Mouse (Mus musculus) heart, adult 2 months (tissue): ENCODE measurements around the gene Tmem220. TPM values are rescaled to one million over a fixed set of nuclear protein-coding genes. Genes with fewer than 3 reads are reported as not detected.

Source experiments
- DNase-seq, 2 experiments: peaks; one replicate each; pipeline ENCODE4 v3.0.0; 2021
- H3K27ac ChIP-seq: fragments of 200-600 bp; 2 replicates; pipeline ENCODE4 v1.8.1; 2022
- H3K27me3 ChIP-seq: fragments of 200-500 bp; 2 replicates; pipeline ENCODE4 v1.6.1; 2012; ENCODE audit warnings: mild to moderate bottlenecking, low read length, inconsistent platforms, mixed read lengths; ENCODE audit not compliant: control insufficient read depth, insufficient read depth
- H3K36me3 ChIP-seq: fragments of 200-500 bp; 2 replicates; pipeline ENCODE4 v1.6.1; 2012; ENCODE audit warnings: low read length, inconsistent platforms; ENCODE audit not compliant: control insufficient read depth, insufficient read depth
- H3K4me1 ChIP-seq: fragments of 200-500 bp; 2 replicates; pipeline ENCODE4 v1.6.1; 2011; ENCODE audit warnings: low read length; ENCODE audit not compliant: control insufficient read depth, insufficient read depth
- H3K4me3 ChIP-seq: fragments of 200-600 bp; 2 replicates; pipeline ENCODE4 v1.8.1; 2022
- H3K79me2 ChIP-seq: fragments of 200-500 bp; replicated peaks from 2 replicates; pipeline ENCODE4 v1.6.1; 2012; ENCODE audit warnings: mild to moderate bottlenecking, inconsistent platforms, low read length, moderate library complexity, mixed read lengths; ENCODE audit not compliant: control insufficient read depth, insufficient read depth
- H3K9ac ChIP-seq: fragments of 200-500 bp; 2 replicates; pipeline ENCODE4 v1.6.1; 2012; ENCODE audit warnings: low read depth, mild to moderate bottlenecking, control low read depth, inconsistent platforms, low read length, mixed read lengths
- CTCF ChIP-seq: fragments of 200-600 bp; IDR thresholded peaks from 2 replicates; pipeline ENCODE4 v1.8.1; 2022; ENCODE audit warnings: antibody characterized with exemption, mild to moderate bottlenecking, moderate library complexity
- EP300 ChIP-seq: fragments of 200-500 bp; IDR thresholded peaks from 2 replicates; pipeline ENCODE4 v1.6.1; 2011; ENCODE audit warnings: low read depth, low read length, control low read depth; ENCODE audit not compliant: insufficient read depth
- POLR2A ChIP-seq: fragments of 200-500 bp; IDR thresholded peaks from 2 replicates; pipeline ENCODE4 v1.6.1; 2011; ENCODE audit warnings: mild to moderate bottlenecking, low read depth, low read length, control low read depth; ENCODE audit not compliant: insufficient read depth
- WGBS: fragments of 180-500 bp; shearing (Covaris S2); methylation state at CpG from one replicate; pipeline ENCODE4 v1.1.7; 2018; 5-methylcytosine and 5-hydroxymethylcytosine counted together
- intact Hi-C: fragments of 180-260 bp; cut with DNase I; formaldehyde crosslinking; loops from one replicate; pipeline ENCODE4 v1.15.1; 2025
- polyA plus RNA-seq: library from polyadenylated mRNA; depleted of rRNA; stranded (reverse); fragments of >200 nt; gene quantifications from 2 replicates; pipeline ENCODE4 v1.2.3, GENCODE M21; 2012
- total RNA-seq, 2 experiments: library from RNA; stranded (reverse); gene quantifications; 2 replicates each; pipeline ENCODE4 v1.2.3; 2021

Tmem220 gene
- total and polyA plus RNA-seq, 3 experiments: 1.9 to 2.1 (median 2.0) TPM

DNA sequence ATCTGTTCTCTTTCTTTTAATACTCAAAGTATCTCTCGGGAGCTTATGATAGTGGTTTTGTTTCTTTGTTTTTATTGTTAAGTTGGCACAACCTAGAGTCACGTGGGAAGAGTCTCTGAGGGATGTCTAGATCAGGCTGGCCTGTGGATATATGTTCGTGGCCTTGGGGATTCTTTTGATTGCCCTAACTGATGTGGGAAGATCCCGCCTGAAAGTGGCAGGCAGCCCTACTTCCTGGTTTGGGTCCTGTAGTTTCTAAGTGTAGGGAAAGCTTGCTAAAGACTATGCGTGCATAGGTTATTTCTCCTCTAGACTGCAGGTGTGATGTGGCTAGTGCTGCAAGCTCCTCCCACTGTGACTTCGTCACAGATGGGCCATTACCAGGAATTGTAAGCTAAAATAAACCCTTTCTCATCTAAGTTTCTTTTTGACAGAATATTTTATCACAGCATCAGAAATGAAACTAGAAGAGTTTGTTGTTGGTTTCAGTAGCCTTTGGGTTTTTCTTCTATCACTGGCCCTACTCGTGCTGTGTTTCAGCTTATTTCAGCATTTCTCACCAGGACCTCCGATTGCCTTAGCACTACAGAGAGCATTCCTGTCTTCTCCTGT is 29.9 kb downstream of the Tmem220 start:
- Histone ChIP-seq H3K27me3 (no peaks in the 10 kb centered on the region), H3K27ac (no peak overlapping the region), H3K36me3 (peaks cover 6% of the 10 kb centered on the region), H3K9ac (no peak overlapping the region), H3K4me1 (no peaks in the 10 kb centered on the region; the same call in 1 of the 2 replicates), H3K4me3 (no peak overlapping the region), H3K79me2 (peaks cover under 1% of the 10 kb centered on the region)
- intact Hi-C loops: no loop called here
- no peak for DNase-seq
- 85% methylated on average over 8 of the region's 8 CpGs for WGBS
- TF ChIP-seq EP300 (no peak), CTCF (no peak), POLR2A (no peak)

DNA sequence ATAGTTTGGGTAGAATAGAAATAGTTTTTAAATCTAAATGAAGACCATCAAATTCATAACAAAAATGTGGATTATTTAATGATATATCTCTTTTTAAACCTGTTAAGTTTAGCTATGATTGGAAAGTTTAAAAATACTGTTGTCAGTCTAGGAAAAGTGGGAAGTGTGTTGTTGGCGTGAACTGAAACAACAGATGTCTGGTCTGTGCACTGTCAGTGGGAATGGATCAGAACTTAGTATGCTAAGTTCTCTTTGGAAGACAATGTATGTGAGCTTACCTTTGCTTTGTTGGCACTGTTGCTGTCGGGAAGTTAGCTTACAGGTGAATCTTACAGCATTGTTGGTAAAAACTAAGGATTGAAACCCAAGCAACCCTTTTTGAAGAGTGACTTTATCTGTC is 36.4 kb downstream of the Tmem220 start:
- 90% methylated on average over 2 of the region's 2 CpGs for WGBS
- H3K36me3 ChIP-seq: no peaks in the 10 kb centered on the region; the same call in 1 of the 2 replicates

DNA sequence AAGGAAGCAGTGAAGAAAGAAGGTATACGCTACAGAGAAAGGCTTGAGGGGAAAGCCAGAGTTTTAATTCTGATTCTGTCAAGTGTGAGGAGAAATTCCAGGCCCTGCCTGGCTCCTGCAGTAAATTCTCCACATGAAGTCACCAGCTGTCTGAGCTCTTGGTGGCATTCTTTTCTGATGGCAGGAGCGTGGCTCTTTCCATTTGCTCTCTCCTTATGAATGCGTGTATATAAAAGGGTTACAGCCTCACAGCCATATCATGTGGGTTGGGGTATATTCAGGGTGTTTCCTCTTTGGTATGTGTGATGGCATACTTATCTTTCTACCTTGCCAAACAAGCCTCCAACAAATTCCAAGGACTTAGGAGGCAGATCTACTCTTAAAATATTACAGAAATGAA is 37.8 kb downstream of the Tmem220 start:
- Histone ChIP-seq H3K4me1 (no peaks in the 10 kb centered on the region), H3K9ac (no peak overlapping the region), H3K27me3 (no peaks in the 10 kb centered on the region), H3K36me3 (no peaks in the 10 kb centered on the region; the same call in 1 of the 2 replicates), H3K4me3 (no peak overlapping the region), H3K79me2 (no peaks in the 10 kb centered on the region; the same call in 1 of the 2 replicates), H3K27ac (no peak overlapping the region)
- DNase-seq: no peak
- WGBS: 87% methylated on average over 3 of the region's 3 CpGs
- intact Hi-C loops: no loop called here
- TF ChIP-seq POLR2A (no peak), EP300 (no peak), CTCF (no peak)

More for the DNA sequence above, 36.4 kb downstream of the Tmem220 start:
- TF ChIP-seq CTCF (no peak), POLR2A (no peak), EP300 (no peak)
- H3K27ac ChIP-seq: no peak overlapping the region
- no peaks in the 10 kb centered on the region for H3K27me3 ChIP-seq
- no peak overlapping the region for H3K4me3 ChIP-seq
- intact Hi-C loops: no loop called here
- H3K79me2 ChIP-seq: no peaks in the 10 kb centered on the region; the same call in 1 of the 2 replicates
- H3K4me1 ChIP-seq: no peaks in the 10 kb centered on the region
- no peak overlapping the region for H3K9ac ChIP-seq
- DNase-seq: no peak

DNA sequence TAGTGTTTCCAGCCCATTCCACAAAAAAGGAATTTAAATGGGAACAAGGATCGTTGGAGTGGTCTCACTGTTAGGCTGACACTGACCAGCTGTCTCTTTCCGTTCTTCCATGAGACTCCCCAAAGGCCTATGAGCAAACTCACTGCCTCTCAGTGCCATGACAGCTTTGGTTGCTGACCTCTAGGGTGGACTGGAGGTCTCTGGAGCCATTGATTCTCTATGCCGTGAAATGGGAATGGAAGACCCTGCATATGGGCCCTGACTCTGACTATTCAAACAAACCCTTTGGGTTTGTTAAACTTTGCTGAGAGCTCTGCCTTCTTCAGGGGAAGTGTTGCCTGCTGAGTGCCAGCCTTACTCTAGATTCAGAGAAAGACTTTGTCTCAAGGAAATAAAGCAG is 42.8 kb downstream of the Tmem220 start:
- Histone ChIP-seq H3K9ac (no peak overlapping the region), H3K4me3 (no peak overlapping the region), H3K4me1 (no peaks in the 10 kb centered on the region), H3K79me2 (no peaks in the 10 kb centered on the region), H3K27ac (no peak overlapping the region), H3K27me3 (no peaks in the 10 kb centered on the region), H3K36me3 (no peaks in the 10 kb centered on the region)
- intact Hi-C loops: no loop called here
- WGBS: 84% methylated on average over 3 of the region's 3 CpGs
- no peak for TF ChIP-seq EP300
- no peak for TF ChIP-seq CTCF
- no peak for TF ChIP-seq POLR2A
- DNase-seq: no peak

DNA sequence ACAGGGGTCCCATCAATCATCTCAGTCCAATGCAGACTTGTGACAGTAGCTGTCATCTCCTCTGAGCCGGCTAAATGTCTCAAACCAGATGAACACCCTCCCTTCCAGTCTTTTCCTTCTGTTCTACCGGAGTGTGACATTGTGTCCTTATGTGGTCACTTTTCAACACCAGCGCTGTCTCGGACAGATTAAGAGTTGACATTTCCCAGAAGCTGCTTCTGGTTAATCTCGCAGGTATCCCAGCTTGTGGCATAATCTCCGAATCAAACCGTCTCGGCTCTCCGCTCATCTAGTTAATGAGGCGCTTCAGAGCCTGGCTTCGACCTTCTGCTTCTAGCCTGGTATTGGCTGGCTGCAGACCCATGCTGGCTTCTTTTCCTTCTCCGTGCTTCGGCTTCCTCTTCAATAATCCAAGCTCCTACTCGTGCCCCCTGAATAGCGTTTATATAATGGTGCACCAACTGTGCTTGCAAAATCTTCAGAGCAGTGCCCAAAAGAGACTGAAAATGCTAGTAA is 47.7 kb downstream of the Tmem220 start:
- Histone ChIP-seq H3K4me3 (no peak overlapping the region), H3K27ac (no peak overlapping the region), H3K4me1 (no peaks in the 10 kb centered on the region), H3K36me3 (no peaks in the 10 kb centered on the region), H3K9ac (no peak overlapping the region), H3K27me3 (no peaks in the 10 kb centered on the region), H3K79me2 (no peaks in the 10 kb centered on the region)
- intact Hi-C loops: no loop called here
- WGBS: 42% methylated on average over 15 of the region's 15 CpGs
- no peak for TF ChIP-seq EP300
- no peak for TF ChIP-seq CTCF
- no peak for TF ChIP-seq POLR2A
- no peak for DNase-seq

DNA sequence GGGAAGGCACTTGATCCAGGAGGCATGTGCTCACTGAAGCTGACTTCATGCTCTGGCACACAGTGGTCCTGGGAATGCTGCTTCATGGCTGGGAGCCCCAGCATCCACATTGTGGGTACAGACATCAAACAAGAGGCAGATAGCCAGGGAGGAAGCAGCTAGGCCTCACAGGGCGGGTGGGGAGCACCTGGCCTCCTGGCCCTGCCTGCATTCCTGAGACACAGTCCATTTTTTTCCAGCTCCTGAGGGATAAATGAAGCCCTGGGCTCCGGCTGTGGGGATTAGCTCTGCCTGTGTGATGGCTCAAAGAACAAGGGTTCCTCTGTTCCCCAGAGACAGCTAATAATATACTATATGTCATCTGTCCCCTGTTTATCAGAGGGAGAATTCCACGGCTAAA is 50.1 kb downstream of the Tmem220 start:
- TF ChIP-seq POLR2A (no peak), EP300 (no peak), CTCF (no peak)
- Histone ChIP-seq H3K4me3 (no peak overlapping the region), H3K9ac (no peak overlapping the region), H3K79me2 (no peaks in the 10 kb centered on the region), H3K27ac (no peak overlapping the region), H3K36me3 (no peaks in the 10 kb centered on the region), H3K4me1 (no peaks in the 10 kb centered on the region; the same call in 1 of the 2 replicates), H3K27me3 (no peaks in the 10 kb centered on the region)
- 45% methylated on average over 3 of the region's 3 CpGs for WGBS
- intact Hi-C loops: no loop called here
- DNase-seq: no peak
